15 mouse cellular contexts compared by ENCODE assay signal in the genomic region with DNA sequence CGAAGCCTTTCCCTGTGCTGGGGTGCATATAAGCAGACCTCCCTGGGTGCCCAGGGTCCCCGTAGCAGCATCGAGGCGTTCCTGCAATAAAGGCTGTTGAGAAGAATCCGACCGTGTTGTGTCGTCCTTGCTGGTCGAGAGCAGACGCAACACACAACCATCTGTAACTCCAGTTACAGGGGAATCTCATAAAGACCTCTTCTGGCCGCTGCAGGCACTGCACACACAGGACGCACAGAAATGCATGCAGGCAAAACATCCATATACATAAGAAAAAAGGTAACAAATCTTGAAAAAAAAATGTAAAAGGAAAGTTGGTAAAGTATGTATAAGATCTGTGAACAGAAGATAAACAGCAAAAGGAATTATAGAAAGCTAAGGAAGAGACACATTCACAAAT.
"Had no signal": no experiment of that assay in that cellular context is flagged by ENCODE, and none has a peak within 500 bp of the region (broad histone marks: within the 10 kb centered on the region; RNA-seq: fewer than 3 reads in every experiment).

No protein-coding gene starts in this region.

- DNase-seq: lung, adult 18-20 months; lung, embryonic 14.5 days; lung, postnatal 10 days; lung, postnatal 4 days; midbrain, embryonic 14.5 days; right cerebral cortex, postnatal 14 days; thymus, adult 2 months; thymus, postnatal 25 days; thymus, postnatal 4 days had no signal

- H3K27ac ChIP-seq: midbrain, embryonic 10.5 days; midbrain, embryonic 12.5 days; neural tube, embryonic 12.5 days; stomach, embryonic 15.5 days; stomach, postnatal 0 days had no signal

- H3K9ac ChIP-seq: lung, embryonic 14.5 days; midbrain, embryonic 12.5 days; neural tube, embryonic 12.5 days; stomach, embryonic 15.5 days had no signal

- H3K4me1 ChIP-seq: midbrain, embryonic 10.5 days; midbrain, embryonic 12.5 days; neural tube, embryonic 12.5 days; stomach, embryonic 15.5 days had no signal

- H3K4me3 ChIP-seq: midbrain, embryonic 10.5 days; midbrain, embryonic 12.5 days; neural tube, embryonic 12.5 days; stomach, embryonic 15.5 days had no signal

- H3K36me3 ChIP-seq: midbrain, embryonic 10.5 days; midbrain, embryonic 12.5 days; neural tube, embryonic 12.5 days; stomach, embryonic 15.5 days had no signal

- H3K27me3 ChIP-seq: midbrain, embryonic 12.5 days; neural tube, embryonic 12.5 days; stomach, embryonic 15.5 days had no signal

- H3K9me3 ChIP-seq: midbrain, embryonic 10.5 days; midbrain, embryonic 12.5 days; neural tube, embryonic 12.5 days; stomach, embryonic 15.5 days had no signal

- ATAC-seq: midbrain, embryonic 16.5 days had no signal

- H3K4me2 ChIP-seq: lung, embryonic 14.5 days; midbrain, embryonic 12.5 days; neural tube, embryonic 12.5 days; stomach, embryonic 15.5 days had no signal
